Mouse (Mus musculus) testis, adult 2 months (tissue): ENCODE results near the gene Uvrag.

Source experiments
- CTCF ChIP-seq: fragments of 200-500 bp; IDR thresholded peaks from 2 replicates; pipeline ENCODE4 v1.5.1; 2012; ENCODE audit warnings: low read depth, mild to moderate bottlenecking, inconsistent platforms, low read length, moderate library complexity; ENCODE audit not compliant: control insufficient read depth, insufficient read depth, insufficient replicate concordance
- POLR2A ChIP-seq: fragments of 200-500 bp; IDR thresholded peaks from 2 replicates; pipeline ENCODE4 v1.6.1; 2012; ENCODE audit warnings: low read depth, mild to moderate bottlenecking, inconsistent platforms, low read length, moderate library complexity; ENCODE audit not compliant: control insufficient read depth

- TF ChIP-seq CTCF (no peak), POLR2A (no peak)
These were observed 55.7 kb downstream of the Uvrag start for GRCm38 (mm10) chr7:99085249-99085648.
